Mouse (Mus musculus) liver, postnatal 0 days (tissue): ENCODE data around the gene Rbbp5.

Experiments used
- CTCF ChIP-seq: sonication (generic); IDR thresholded peaks from 2 replicates; pipeline ENCODE4 v1.5.1; 2016; ENCODE audit warnings: antibody characterized with exemption, low read depth
- EP300 ChIP-seq: IDR thresholded peaks from 2 replicates; pipeline ENCODE4 v1.6.1; 2016; ENCODE audit warnings: antibody characterized with exemption, low read depth, mild to moderate bottlenecking

- TF ChIP-seq CTCF = no peak
- TF ChIP-seq EP300 = no peak
These were observed 56.7 kb downstream of the Rbbp5 start for GRCm38 (mm10) chr1:132533840-132534239.
